8 mouse cellular contexts compared by ENCODE assay signal in genomic region chr15:80256242-80256641, GRCm38 (mm10). TPM values are rescaled to one million over a fixed set of nuclear protein-coding genes. Genes with fewer than 3 reads are reported as not detected.
A peak's percentile ranks its signal among the peaks of the same experiment; 100 is the strongest.
DNase-seq lines count a peak whose midpoint lies in the region; ATAC-seq and TF ChIP-seq lines count a peak whose summit lies in the region.

No protein-coding gene starts in this region.

- H3K36me3 ChIP-seq in kidney, adult 2 months (ENCODE audit: control insufficient read depth, insufficient read depth, low read length): peaks cover 17% of the 10 kb centered on the region
- H3K36me3 ChIP-seq in liver, postnatal 0 days (replicated peaks; ENCODE audit: insufficient read depth, low read length): peaks cover 48% of the 10 kb centered on the region

- no peak for TF ChIP-seq CTCF in kidney, adult 2 months (conservative IDR thresholded peaks at IDR 0.05; ENCODE audit: insufficient read depth, insufficient read length, low read depth, low read length)
- no peak for TF ChIP-seq CTCF in bone marrow macrophage, adult 2 months (IDR thresholded peaks at IDR 0.05; ENCODE audit: low read depth, low read length)
- no peak for TF ChIP-seq CTCF in liver, postnatal 0 days (IDR thresholded peaks at IDR 0.05; ENCODE audit: low read depth)

- ATAC-seq in liver, postnatal 0 days: no peak
- no peak for ATAC-seq in activated CD4-positive, CD25-positive, alpha-beta regulatory T cell, adult 4 months

- TF ChIP-seq EP300 in liver, postnatal 0 days (IDR thresholded peaks at IDR 0.05; ENCODE audit: low read depth): no peak

- no peaks in the 10 kb centered on the region for H3K9me3 ChIP-seq in liver, postnatal 0 days (ENCODE audit: low read length)

- 3% methylated on average over 16 of the region's 16 CpGs for WGBS in kidney, adult 2 months
- 8% methylated on average over 16 of the region's 16 CpGs for WGBS in liver, postnatal 0 days (ENCODE audit: insufficient replicate concordance)

- TF ChIP-seq POLR2A in kidney, adult 2 months (IDR thresholded peaks at IDR 0.05; ENCODE audit: low read depth, low read length): no peak
- TF ChIP-seq POLR2A in bone marrow macrophage, adult 2 months (IDR thresholded peaks at IDR 0.05; ENCODE audit: borderline replicate concordance, low read depth, low read length): no peak

- no peaks in the 10 kb centered on the region for H3K27me3 ChIP-seq in kidney, adult 2 months (replicated peaks; ENCODE audit: control insufficient read depth, insufficient read depth, low read length)
- H3K27me3 ChIP-seq in liver, postnatal 0 days (ENCODE audit: insufficient read depth, low read length): no peaks in the 10 kb centered on the region

- peak overlapping the region; percentile 93 for H3K4me3 ChIP-seq in kidney, adult 2 months (ENCODE audit: insufficient read depth, low read depth, low read length)
- H3K4me3 ChIP-seq in bone marrow macrophage, adult 2 months (ENCODE audit: insufficient read depth, low read length): peak overlapping the region; percentile 86
- peak overlapping the region; percentile 83 for H3K4me3 ChIP-seq in liver, postnatal 0 days (ENCODE audit: low read depth, low read length)

- H3K9ac ChIP-seq in liver, postnatal 0 days (replicated peaks): peak overlapping the region; percentile 97

- H3K4me2 ChIP-seq in liver, postnatal 0 days (ENCODE audit: low read depth, low read length): peak overlapping the region; percentile 99

- H3K4me1 ChIP-seq in kidney, adult 2 months (ENCODE audit: control insufficient read depth, insufficient read depth, low read length): peaks cover 14% of the 10 kb centered on the region; the same call in 1 of the 2 replicates
- peaks cover 6% of the 10 kb centered on the region; the same call in 1 of the 2 replicates for H3K4me1 ChIP-seq in bone marrow macrophage, adult 2 months (ENCODE audit: control insufficient read depth, insufficient read depth, low read length)
- H3K4me1 ChIP-seq in liver, postnatal 0 days (ENCODE audit: insufficient read depth): peaks cover 56% of the 10 kb centered on the region

- peak overlapping the region; percentile 81 for H3K27ac ChIP-seq in kidney, adult 2 months (ENCODE audit: insufficient read depth, low read depth, low read length)
- H3K27ac ChIP-seq in bone marrow macrophage, adult 2 months (ENCODE audit: insufficient read depth, low read depth, low read length): peak overlapping the region; percentile 89
- H3K27ac ChIP-seq in liver, postnatal 0 days (ENCODE audit: low read depth): peak overlapping the region; percentile 99

- no peak for DNase-seq in kidney, adult 2 months
- no peak for DNase-seq in kidney, adult 8-10 months
- peak; percentile 40 for DNase-seq in heart, postnatal 4 days
- DNase-seq in liver, postnatal 0 days: no peak
- DNase-seq in layer of hippocampus, postnatal 10 days (ENCODE audit: low spot score in 2 of 2): no peak
- DNase-seq in layer of hippocampus, postnatal 25 days (ENCODE audit: extremely low spot score in 1 of 2, low spot score in 1 of 2): no peak

RNA-seq across cellular contexts. Expression of gene Atf4, which starts 1.3 kb away (rescaled TPM):
- 92.3 and 126 TPM in 2 replicates for polyA plus RNA-seq in kidney, adult 2 months (2012; rRNA removed)
- 122 and 133 TPM in 2 replicates for polyA plus RNA-seq in bone marrow macrophage, adult 2 months (2012; ENCODE audit: insufficient read depth, insufficient read length, missing spikeins)
- 100 to 1,000 TPM; 119 to 131 TPM for total RNA-seq in heart, postnatal 4 days (2021)
- polyA plus RNA-seq in liver, postnatal 0 days (2015; fragmentation: Nextera tagmentation; extraction: Ambion mirVana): 64.3 and 65.7 TPM in 2 replicates
- total RNA-seq in layer of hippocampus, postnatal 10 days (2021): 100 to 1,000 TPM; 102 to 108 TPM
- polyA plus RNA-seq in activated CD4-positive, CD25-positive, alpha-beta regulatory T cell, adult 4 months (2017; shearing (Covaris generic)): 10 to 100 TPM; 74.4 to 88.7 TPM
- 10 to 100 TPM; 91.2 to 93.1 TPM for total RNA-seq in layer of hippocampus, postnatal 25 days (2021)

RNA-seq across cellular contexts. Expression of gene Rps19bp1, which starts 7.9 kb away (rescaled TPM):
- polyA plus RNA-seq in kidney, adult 2 months (2012; rRNA removed): 25.8 and 29.9 TPM in 2 replicates
- 18.6 and 26.0 TPM in 2 replicates for polyA plus RNA-seq in bone marrow macrophage, adult 2 months (2012; ENCODE audit: insufficient read depth, insufficient read length, missing spikeins)
- total RNA-seq in heart, postnatal 4 days (2021): 10 to 100 TPM; 26.1 to 27.2 TPM
- 27.0 and 27.5 TPM in 2 replicates for polyA plus RNA-seq in liver, postnatal 0 days (2015; fragmentation: Nextera tagmentation; extraction: Ambion mirVana)
- 10 to 100 TPM; 39.9 to 42.2 TPM for total RNA-seq in layer of hippocampus, postnatal 10 days (2021)
- polyA plus RNA-seq in activated CD4-positive, CD25-positive, alpha-beta regulatory T cell, adult 4 months (2017; shearing (Covaris generic)): 10 to 100 TPM; 18.9 to 21.6 TPM
- total RNA-seq in layer of hippocampus, postnatal 25 days (2021): 10 to 100 TPM; 30.8 to 35.6 TPM

RNA-seq across cellular contexts. Expression of gene AC140267.1, which starts 20.6 kb away (rescaled TPM):
- polyA plus RNA-seq in kidney, adult 2 months (2012; rRNA removed): not detected in 2 replicates
- not detected in 2 replicates for polyA plus RNA-seq in bone marrow macrophage, adult 2 months (2012; ENCODE audit: insufficient read depth, insufficient read length, missing spikeins)
- 10 to 100 TPM; 20.3 to 24.3 TPM for total RNA-seq in heart, postnatal 4 days (2021)
- not detected in 2 replicates for polyA plus RNA-seq in liver, postnatal 0 days (2015; fragmentation: Nextera tagmentation; extraction: Ambion mirVana)
- total RNA-seq in layer of hippocampus, postnatal 10 days (2021): 10 to 100 TPM; 21.1 to 23.0 TPM
- polyA plus RNA-seq in activated CD4-positive, CD25-positive, alpha-beta regulatory T cell, adult 4 months (2017; shearing (Covaris generic)): not detected
- 10 to 100 TPM in 1 of 2 experiments, 1 to 10 TPM in 1; 6.3 to 21.1 TPM for total RNA-seq in layer of hippocampus, postnatal 25 days (2021)

RNA-seq across cellular contexts. Expression of gene Mief1, which starts 22.4 kb away (rescaled TPM):
- 16.3 and 16.9 TPM in 2 replicates for polyA plus RNA-seq in kidney, adult 2 months (2012; rRNA removed)
- 19.7 and 22.2 TPM in 2 replicates for polyA plus RNA-seq in bone marrow macrophage, adult 2 months (2012; ENCODE audit: insufficient read depth, insufficient read length, missing spikeins)
- total RNA-seq in heart, postnatal 4 days (2021): 10 to 100 TPM; 38.0 to 38.3 TPM
- 8.5 and 8.6 TPM in 2 replicates for polyA plus RNA-seq in liver, postnatal 0 days (2015; fragmentation: Nextera tagmentation; extraction: Ambion mirVana)
- 10 to 100 TPM; 32.3 to 34.3 TPM for total RNA-seq in layer of hippocampus, postnatal 10 days (2021)
- 10 to 100 TPM; 29.3 to 37.0 TPM for polyA plus RNA-seq in activated CD4-positive, CD25-positive, alpha-beta regulatory T cell, adult 4 months (2017; shearing (Covaris generic))
- 10 to 100 TPM; 31.8 to 33.0 TPM for total RNA-seq in layer of hippocampus, postnatal 25 days (2021)

RNA-seq across cellular contexts. Expression of gene Cacna1i, which starts 30.8 kb away (rescaled TPM):
- 0.16 and 0.89 TPM in 2 replicates for polyA plus RNA-seq in kidney, adult 2 months (2012; rRNA removed)
- polyA plus RNA-seq in bone marrow macrophage, adult 2 months (2012; ENCODE audit: insufficient read depth, insufficient read length, missing spikeins): 0.13 TPM in 1 of 2 replicates, not detected in the other
- under 1 TPM in 1 of 2 experiments, not detected in 1; 0.05 TPM for total RNA-seq in heart, postnatal 4 days (2021)
- not detected in 2 replicates for polyA plus RNA-seq in liver, postnatal 0 days (2015; fragmentation: Nextera tagmentation; extraction: Ambion mirVana)
- 10 to 100 TPM; 36.0 to 38.0 TPM for total RNA-seq in layer of hippocampus, postnatal 10 days (2021)
- under 1 TPM; 0.09 to 0.11 TPM for polyA plus RNA-seq in activated CD4-positive, CD25-positive, alpha-beta regulatory T cell, adult 4 months (2017; shearing (Covaris generic))
- total RNA-seq in layer of hippocampus, postnatal 25 days (2021): 10 to 100 TPM; 39.7 to 43.4 TPM
